Mouse (Mus musculus) retina, adult 2 months (tissue): ENCODE measurements around the gene Krtap31-1.
"Not testable (repeated sequence)": the region's sequence is repeated elsewhere in the genome, so short reads cannot be mapped to it uniquely, and the experiment has no call there.

ENCODE experiments used
- DNase-seq: peaks from one replicate; pipeline ENCODE4 v3.0.0-alpha.2; 2012; ENCODE audit warnings: low read depth, low spot score

Gene Krtap31-1

GRCm38 (mm10) chr11:99907620-99908019, at the start of gene Krtap31-1:
Krtap31-1 (plus strand) TSS chr11:99907920.
- DNase-seq, result no peak

- DNase-seq, result no peak
Measured at GRCm38 (mm10) chr11:99858761-99859160, 49.0 kb upstream of the Krtap31-1 start.

- DNase-seq, result not testable (repeated sequence)
Measured at GRCm38 (mm10) chr11:99864176-99864575, 43.5 kb upstream of the Krtap31-1 start, which contains the start of gene Gm11559. Gm11559 (plus strand) TSS chr11:99864476.

GRCm38 (mm10) chr11:99873089-99873488, 34.6 kb upstream of the Krtap31-1 start, which contains the start of gene Krtap9-1:
Krtap9-1 (plus strand) TSS chr11:99873389.
- not testable (repeated sequence) for DNase-seq

GRCm38 (mm10) chr11:99878887-99879286, 28.8 kb upstream of the Krtap31-1 start, which contains the start of gene Gm11567:
Gm11567 (plus strand) TSS chr11:99879187.
- DNase-seq, result not testable (repeated sequence)

GRCm38 (mm10) chr11:99914451-99914850, 6.7 kb downstream of the Krtap31-1 start, which contains the start of gene Gm11565:
Gm11565 (plus strand) TSS chr11:99914751.
- DNase-seq, result no peak

GRCm38 (mm10) chr11:99935991-99936390, 28.3 kb downstream of the Krtap31-1 start, which contains the start of gene Krtap31-2:
Krtap31-2 (plus strand) TSS chr11:99936291.
- no peak for DNase-seq

GRCm38 (mm10) chr11:99937751-99938264, 30.1 kb downstream of the Krtap31-1 start:
- no peak for DNase-seq

- DNase-seq, result no peak
Measured at GRCm38 (mm10) chr11:99948175-99948574, 40.5 kb downstream of the Krtap31-1 start, which contains the start of gene Krtap9-5. Krtap9-5 (plus strand) TSS chr11:99948475.
